Mouse (Mus musculus): ENCODE data around the gene Gm6309. TPM values are rescaled to one million over a fixed set of nuclear protein-coding genes. Genes with fewer than 3 reads are reported as not detected.
"Not testable (repeated sequence)": the region's sequence is repeated elsewhere in the genome, so short reads cannot be mapped to it uniquely, and the experiment has no call there.

Gene Gm6309
- not detected in 2 replicates for polyA plus RNA-seq (2015; fragmentation: Nextera tagmentation; extraction: Ambion mirVana)

DNA sequence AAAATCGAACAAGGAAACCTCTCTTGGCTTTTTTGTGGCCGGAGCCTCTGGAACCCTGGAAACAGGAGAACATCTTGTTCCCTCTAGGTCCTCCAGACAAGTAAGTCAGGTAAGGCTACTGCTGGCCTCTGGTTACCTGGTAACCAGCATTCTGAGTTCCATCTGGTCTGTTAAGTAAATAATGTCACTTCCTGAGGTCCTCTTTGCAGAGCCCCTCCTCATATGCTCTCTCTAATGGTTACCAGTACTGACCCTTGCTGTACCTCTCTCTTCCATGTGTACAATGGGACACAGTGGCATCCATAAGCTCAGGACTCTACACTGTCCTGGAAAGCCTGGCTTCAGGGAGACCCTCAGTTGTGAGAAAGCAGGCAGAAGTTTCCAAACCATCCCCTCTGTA, at the start of gene Gm6309:
Gene Gm6309 (minus strand): TSS at position 101 of the 400 bp plus-strand sequence.
- DNase-seq (ENCODE audit: low spot score), result not testable (repeated sequence)

DNA sequence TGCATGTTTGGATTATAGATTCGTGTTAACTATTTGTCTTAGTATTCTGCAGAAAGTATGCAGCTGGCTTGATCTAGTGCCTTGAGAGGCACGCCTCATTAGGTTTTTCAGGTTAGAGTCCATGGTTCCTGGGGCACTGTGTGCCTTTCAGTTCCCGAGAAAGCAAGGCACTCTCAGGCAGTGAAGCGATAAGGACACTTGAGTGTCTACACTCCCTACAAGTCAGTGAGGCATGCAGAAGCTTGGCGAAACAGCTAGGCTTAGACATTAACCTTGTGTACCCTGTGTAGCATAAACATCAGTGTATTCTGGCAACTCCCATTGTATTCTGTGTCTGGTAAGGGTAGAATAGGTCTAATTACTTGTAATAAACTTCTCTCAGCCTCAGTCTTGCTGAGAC, 35.0 kb upstream of the Gm6309 start:
- no peak for DNase-seq (ENCODE audit: low spot score)

DNA sequence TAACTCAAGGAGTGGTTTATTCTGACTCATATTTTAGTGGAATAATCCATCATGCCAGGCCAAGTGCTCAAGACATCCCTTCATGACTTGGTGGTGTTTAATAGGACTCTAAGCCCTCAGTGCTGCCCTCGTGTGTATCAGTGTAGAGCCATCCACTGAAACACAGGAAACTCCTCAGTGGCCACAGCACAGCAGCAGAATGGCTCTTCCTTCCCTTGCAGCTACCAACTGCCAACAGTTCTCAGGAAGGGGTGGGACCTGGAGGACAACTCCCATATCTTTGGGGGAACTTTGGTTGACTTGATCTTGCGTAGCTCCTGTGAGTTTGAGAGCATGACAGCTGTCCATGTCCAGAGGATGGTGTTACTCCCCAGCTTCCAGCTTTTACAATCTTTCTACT, 33.4 kb upstream of the Gm6309 start:
- DNase-seq (ENCODE audit: low spot score), result no peak

DNA sequence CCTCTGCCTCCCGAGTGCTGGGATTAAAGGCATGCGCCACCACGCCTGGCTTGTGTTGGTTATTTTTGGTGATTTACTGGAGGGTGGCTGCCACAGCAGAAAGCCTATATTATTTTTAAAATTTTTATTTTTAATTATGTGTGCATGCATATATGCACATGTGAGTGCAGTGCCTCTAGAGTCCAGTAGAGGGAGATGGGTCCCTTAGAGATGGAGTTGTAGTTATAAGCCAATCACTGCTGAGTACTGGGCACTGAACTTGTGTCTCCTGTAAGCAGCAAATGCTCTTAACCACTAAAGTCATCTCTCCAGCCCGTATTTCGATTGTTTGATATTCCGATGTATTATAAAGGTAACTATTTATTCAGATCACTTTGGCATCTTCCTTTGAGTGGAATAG, 30.1 kb upstream of the Gm6309 start:
- DNase-seq (ENCODE audit: low spot score), result no peak

DNA sequence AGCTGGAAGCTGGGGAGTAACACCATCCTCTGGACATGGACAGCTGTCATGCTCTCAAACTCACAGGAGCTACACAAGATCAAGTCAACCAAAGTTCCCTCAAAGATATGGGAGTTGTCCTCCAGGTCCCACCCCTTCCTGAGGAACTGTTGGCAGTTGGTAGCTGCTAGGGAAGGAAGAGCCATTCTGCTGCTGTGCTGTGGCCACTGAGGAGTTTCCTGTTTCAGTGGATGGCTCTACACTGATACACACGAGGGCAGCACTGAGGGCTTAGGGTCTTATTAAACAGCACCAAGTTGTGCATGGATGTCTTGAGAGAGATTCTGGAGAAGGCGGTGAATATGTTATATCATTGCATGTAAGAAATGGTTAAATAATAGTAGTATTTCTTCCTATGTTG, 29.0 kb upstream of the Gm6309 start:
- no peak for DNase-seq (ENCODE audit: low spot score)

DNA sequence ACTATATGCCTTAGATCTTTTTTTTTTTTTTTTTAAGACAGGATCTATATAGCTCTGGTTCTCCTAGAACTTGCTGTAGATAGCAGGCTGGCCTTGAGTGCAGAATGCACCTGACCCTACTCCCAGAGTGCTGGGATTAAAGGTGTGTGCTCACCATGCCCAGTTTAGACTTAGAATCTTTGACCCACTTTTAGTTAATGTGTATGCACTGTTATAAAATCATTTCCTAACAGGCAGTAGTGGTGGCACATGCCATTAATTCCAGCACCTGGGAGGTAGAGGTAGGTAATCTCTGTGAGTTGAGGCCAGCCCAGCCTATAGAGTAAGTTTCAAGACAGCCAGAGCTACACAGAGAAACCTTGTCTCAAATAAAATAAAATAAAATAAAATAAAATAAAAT, 28.6 kb upstream of the Gm6309 start:
- no peak for DNase-seq (ENCODE audit: low spot score)

DNA sequence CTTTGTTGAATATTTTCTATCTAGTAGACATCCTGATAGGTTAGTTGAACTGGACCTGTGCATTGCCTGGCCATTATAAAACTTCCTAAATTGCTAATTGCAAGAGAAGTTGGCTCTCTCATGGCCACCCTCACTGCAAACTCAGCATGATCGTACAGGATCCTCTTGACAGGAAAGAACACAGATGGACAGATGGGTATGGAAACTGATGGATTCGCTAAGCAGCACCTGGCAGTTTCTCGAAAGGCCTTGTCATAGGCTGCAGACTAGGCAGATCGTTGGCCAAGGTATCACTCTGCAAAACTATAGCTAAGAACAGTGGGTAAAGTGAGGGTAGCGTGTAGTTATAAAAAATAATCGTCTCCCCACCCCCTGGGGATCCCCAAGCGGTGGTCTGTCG, 22.8 kb upstream of the Gm6309 start:
- no peak for DNase-seq (ENCODE audit: low spot score)

DNA sequence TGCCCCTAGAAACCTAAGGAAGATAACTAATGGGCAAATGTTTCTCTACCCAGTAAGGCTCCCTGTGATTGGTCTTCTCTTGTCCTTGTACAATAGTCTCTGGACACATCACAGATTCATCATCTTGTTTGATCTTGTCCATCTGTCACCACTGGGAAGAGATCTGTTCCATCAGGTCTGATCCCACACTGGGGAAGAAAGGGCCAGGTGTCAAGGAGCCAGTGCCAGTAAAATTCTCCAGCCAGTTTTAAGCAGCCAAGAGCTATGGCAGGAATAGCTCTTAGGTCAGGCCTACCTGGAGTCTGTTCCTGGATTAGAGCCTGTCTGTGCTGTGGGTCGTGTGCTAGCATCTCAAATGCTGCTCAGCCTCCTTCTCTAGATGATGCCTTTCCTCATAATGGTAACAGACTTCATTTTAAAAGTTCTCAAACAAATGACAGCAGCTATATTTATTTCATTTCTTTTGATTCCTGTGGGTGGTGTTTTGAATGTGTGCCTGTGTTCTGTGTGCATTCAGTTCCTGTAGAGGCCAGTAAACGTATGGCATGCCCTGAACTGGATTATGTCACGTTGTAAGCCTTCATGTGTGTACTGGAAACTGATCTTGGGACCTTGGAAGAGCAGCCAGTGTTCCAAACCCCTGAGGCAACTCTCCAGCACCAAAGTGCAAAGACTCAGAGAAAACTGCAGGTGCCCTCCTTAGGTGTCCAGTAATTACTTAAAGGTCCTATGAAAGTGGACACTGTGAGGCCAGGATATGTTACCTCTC, 20.2 kb upstream of the Gm6309 start:
- no peak for DNase-seq (ENCODE audit: low spot score)

DNA sequence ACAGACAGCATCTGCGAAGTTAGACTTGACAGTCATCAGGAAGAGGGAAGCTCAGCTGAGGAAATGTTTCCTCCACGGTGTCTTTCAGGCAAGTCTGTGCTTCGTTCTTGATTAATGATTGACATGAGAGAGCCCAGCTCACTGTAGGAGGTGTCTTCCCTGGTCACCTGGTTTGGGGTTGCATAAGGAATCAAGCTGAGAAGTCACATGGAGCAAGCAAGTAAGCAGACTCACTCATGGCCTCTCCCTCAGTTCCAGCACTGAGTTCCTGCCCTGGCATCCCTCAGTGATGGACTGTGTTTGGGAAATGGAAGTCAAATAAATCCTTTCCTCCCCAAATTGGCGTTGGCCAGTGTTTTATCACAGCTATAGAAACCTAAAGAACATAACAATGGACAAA, 19.6 kb upstream of the Gm6309 start:
- DNase-seq (ENCODE audit: low spot score), result no peak

DNA sequence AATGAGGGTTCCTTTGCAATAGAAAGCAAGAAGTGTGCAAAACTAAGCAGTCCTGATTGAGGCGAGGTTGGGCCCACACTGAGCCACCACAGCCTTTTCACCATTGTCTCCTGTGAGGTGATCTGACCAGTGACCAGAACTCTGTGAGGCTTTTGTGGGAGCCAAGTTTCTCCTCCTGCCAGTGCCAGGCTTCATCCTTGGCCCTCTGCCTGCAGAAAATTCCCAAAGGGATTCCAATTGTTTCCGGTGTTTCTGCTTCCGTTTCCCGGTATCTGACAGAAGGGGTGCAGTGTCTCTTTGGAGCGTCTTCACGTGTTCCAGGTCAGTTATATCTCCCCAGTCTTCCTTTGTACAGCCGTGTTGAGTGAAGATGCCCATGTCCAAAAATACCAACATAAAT, 18.2 kb upstream of the Gm6309 start:
- no peak for DNase-seq (ENCODE audit: low spot score)

DNA sequence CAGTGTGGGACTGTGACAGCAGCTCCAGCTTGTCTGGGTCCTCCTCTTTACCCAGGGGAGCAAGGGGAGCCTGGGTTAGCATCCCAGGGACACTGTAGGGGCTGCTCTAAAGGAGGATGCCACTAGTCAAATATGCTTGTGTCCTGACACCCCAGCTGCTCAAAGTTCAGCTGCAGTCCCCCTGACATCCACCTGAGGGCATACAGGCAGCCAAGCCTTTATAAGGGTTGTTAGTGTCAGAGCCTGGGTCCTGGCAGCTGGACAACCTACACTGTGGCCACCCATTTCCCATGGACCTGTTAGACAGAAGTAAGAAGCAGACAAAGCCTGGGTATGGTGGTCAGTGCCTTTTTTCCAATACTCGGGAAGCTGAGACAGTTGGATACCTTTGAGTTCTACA, 17.6 kb upstream of the Gm6309 start:
- no peak for DNase-seq (ENCODE audit: low spot score)

DNA sequence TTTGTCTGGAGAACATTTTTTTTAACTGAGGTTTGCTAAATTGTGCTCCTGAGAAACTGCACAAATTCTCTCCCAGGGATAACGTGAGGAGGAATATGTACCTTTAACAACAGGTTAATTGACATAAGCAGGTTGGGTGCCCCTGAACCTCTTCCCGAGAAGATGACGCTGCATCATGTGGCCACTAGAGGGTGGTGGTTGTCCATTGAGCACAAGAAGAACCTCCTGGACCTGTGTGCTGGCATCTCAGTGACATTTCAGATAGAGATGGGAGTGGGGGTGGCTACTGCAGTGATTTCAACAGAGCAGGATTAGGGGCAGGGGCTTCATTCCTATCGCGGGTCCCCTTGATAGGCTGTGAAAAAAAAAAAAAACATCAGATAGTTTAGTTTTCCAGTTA, 16.9 kb upstream of the Gm6309 start:
- DNase-seq (ENCODE audit: low spot score), result peak; percentile 60

DNA sequence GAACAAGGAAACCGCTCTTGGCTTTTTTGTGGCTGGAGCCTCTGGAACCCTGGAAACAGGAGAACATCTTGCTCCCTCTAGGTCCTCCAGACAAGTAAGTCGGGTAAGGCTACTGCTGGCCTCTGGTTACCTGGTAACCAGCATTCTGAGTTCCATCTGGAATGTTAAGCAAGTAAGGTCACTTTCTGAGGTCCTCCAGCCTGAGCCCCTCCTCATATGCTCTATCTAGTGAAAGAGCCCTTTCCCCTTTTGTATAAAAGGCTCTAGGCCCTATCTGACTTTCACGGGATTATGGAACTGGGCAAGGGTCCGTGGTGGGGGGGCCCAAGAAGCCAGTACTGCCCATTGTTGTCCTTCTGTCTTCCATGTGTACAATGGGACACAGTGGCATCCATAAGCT, 14.7 kb upstream of the Gm6309 start, which contains the start of gene 1700001J03Rik:
Gene 1700001J03Rik (minus strand): TSS at position 101 of the 400 bp plus-strand sequence.
- not testable (repeated sequence) for DNase-seq (ENCODE audit: low spot score)

DNA sequence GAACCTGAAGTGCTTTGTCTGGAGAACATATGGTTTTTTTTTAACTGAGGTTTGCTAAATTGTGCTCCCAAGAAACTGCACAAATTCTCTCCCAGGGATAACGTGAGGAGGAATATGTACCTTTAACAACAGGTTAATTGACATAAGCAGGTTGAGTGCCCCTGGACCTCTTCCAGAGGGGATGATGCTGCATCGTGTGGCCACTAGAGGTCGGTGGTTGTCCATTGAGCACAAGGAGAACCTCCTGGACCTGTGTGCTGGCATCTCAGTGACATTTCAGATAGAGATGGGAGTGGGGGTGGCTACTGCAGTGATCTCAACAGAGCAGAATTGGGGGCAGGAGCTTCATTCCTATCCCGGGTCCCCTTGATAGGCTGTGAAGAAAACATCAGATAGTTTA, 2.2 kb upstream of the Gm6309 start:
- DNase-seq (ENCODE audit: low spot score), result not testable (repeated sequence)

DNA sequence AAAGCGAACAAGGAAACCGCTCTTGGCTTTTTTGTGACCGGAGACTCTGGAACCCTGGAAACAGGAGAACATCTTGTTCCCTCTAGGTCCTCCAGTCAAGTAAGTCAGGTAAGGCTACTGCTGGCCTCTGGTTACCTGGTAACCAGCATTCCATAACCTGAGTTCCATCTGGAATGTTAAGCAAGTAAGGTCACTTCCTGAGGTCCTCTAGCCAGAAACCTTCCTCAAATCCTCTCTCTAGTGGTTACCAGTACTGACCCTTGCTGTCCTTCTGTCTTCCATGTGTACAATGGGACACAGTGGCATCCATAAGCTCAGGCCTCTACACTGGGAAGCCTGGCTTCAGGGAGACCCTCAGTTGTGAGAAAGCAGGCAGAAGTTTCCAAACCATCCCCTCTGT, 10.1 kb downstream of the Gm6309 start, which contains the start of gene Gm5565:
Gene Gm5565 (minus strand): TSS at position 101 of the 400 bp plus-strand sequence.
- not testable (repeated sequence) for DNase-seq (ENCODE audit: low spot score)

DNA sequence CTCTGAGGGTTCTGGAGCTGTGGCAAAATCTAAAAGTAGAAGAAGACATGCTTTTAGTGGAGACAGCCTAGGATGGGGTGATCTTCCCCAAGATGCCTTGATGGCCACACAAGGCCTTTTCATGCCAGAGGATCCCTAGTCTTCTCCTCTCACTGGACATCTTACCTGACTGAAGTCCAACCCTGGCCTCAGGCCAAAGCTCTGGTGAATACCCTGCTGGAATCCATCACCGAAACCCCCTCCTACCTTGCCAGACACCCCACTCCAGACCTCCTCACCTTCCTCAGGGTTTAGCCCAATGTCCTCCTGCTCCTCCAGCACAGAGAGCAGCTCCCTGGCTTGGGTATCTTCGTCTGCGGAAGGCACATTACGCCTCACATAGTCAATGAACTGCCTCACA, 12.2 kb downstream of the Gm6309 start:
- DNase-seq (ENCODE audit: low spot score), result not testable (repeated sequence)

DNA sequence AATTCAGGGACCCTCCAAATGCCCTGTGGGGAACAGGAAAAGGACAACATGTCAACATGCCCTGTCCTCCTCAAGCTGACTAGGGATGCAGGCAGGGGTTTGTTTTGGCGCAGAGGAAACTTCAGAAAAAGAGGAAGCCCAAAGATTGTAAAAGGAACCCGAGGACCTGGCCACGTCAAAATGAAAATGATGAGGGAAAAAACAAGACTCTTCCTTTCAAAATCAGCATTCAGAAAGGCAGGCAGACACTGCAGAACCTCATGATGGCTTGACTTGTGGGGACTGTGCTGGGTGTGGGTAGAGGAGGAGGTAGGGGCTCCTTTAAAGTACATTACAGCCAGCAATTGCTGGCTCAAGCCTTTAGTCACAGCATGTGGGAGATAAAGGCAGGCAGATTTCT, 20.1 kb downstream of the Gm6309 start:
- DNase-seq (ENCODE audit: low spot score), result no peak

DNA sequence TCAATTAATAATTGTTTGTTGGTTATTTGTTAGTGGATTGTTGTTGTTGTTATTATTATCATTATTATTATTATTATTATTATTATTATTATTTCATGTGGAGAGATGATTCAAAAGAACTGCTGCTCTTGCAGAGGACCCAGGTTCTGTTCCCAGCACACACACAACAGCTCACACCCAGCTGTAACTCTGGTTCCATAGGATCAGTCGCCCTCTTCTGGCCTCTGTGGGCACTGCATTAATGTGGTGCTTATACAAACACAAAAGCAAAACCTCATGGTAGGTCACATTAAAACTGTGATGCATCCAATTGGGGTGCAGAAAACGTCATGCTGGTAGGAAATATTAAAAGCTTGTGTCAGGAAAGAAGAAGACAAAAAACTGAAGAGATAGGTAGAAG, 22.6 kb downstream of the Gm6309 start:
- peak; percentile 30 for DNase-seq (ENCODE audit: low spot score)

Other genes with a start within 250 kb of the Gm6309 start
- not detected in 2 replicates for gene Cyp3a25, start 161.1 kb downstream of the Gm6309 start, polyA plus RNA-seq (2015; fragmentation: Nextera tagmentation; extraction: Ambion mirVana)
- not detected in 2 replicates for gene Cyp3a59, start 91.5 kb downstream of the Gm6309 start, polyA plus RNA-seq (2015; fragmentation: Nextera tagmentation; extraction: Ambion mirVana)
- gene Gm5565, start 10.2 kb downstream of the Gm6309 start, polyA plus RNA-seq (2015; fragmentation: Nextera tagmentation; extraction: Ambion mirVana), result not detected in 2 replicates
- gene 1700001J03Rik, start 14.6 kb upstream of the Gm6309 start, polyA plus RNA-seq (2015; fragmentation: Nextera tagmentation; extraction: Ambion mirVana), result not detected in 2 replicates
- 61.1 and 63.3 TPM in 2 replicates for gene Rnf6, start 50.8 kb upstream of the Gm6309 start, polyA plus RNA-seq (2015; fragmentation: Nextera tagmentation; extraction: Ambion mirVana)
- gene Cdk8, start 60.5 kb upstream of the Gm6309 start, polyA plus RNA-seq (2015; fragmentation: Nextera tagmentation; extraction: Ambion mirVana), result 15.6 and 16.3 TPM in 2 replicates
- gene Wasf3, start 214.3 kb upstream of the Gm6309 start, polyA plus RNA-seq (2015; fragmentation: Nextera tagmentation; extraction: Ambion mirVana), result 0.29 and 0.35 TPM in 2 replicates